Mouse (Mus musculus): Measurements from ENCODE around the gene Exosc7. TPM values are rescaled to one million over a fixed set of nuclear protein-coding genes. Genes with fewer than 3 reads are reported as not detected.
A peak's percentile ranks its signal among the peaks of the same experiment; 100 is the strongest.

Exosc7 gene
- polyA plus RNA-seq, 1 experiment from 2014 or later = 120 TPM

- Histone ChIP-seq H3K27ac (no peak within 1 kb of the TSS), H3K4me1 (no peaks in the 10 kb centered on the region), H3K9me3 (replicated peaks) (peaks cover 3% of the 10 kb centered on the region; the same call in 1 of the 2 replicates), H3K4me3 (no peak within 1 kb of the TSS), H3K36me3 (peaks cover 5% of the 10 kb centered on the region), H3K27me3 (ENCODE audit: low read depth, poor library complexity, severe bottlenecking) (no peaks in the 10 kb centered on the region)
- DNase-seq (ENCODE audit: low spot score) = no peak
- 89% methylated on average over 5 of the region's 5 CpGs for WGBS
These were observed 37.4 kb downstream of the Exosc7 start, which contains the start of gene Clec3b for GRCm38 (mm10) chr9:123150241-123151020. Gene Clec3b, plus strand, starts transcription at chr9:123150946.

GRCm38 (mm10) chr9:123151561-123151960, 38.5 kb downstream of the Exosc7 start:
- 67% methylated on average over 1 of the region's 1 CpGs for WGBS
- Histone ChIP-seq H3K4me1 (0 out of 2 replicates have a peak, but pooled peaks cover under 1% of the 10 kb centered on the region), H3K9me3 (replicated peaks) (no peaks in the 10 kb centered on the region), H3K4me3 (no peak overlapping the region), H3K27me3 (ENCODE audit: low read depth, poor library complexity, severe bottlenecking) (peaks cover 8% of the 10 kb centered on the region), H3K27ac (no peak overlapping the region), H3K36me3 (no peaks in the 10 kb centered on the region)
- no peak for DNase-seq (ENCODE audit: low spot score)

GRCm38 (mm10) chr9:123152026-123152425, 39.0 kb downstream of the Exosc7 start:
- H3K4me3 ChIP-seq = no peak overlapping the region
- DNase-seq (ENCODE audit: low spot score) = no peak
- 76% methylated on average over 3 of the region's 3 CpGs for WGBS
- H3K36me3 ChIP-seq = no peaks in the 10 kb centered on the region
- H3K27me3 ChIP-seq (ENCODE audit: low read depth, poor library complexity, severe bottlenecking) = peaks cover 11% of the 10 kb centered on the region
- no peaks in the 10 kb centered on the region for H3K9me3 ChIP-seq (replicated peaks)
- 0 out of 2 replicates have a peak, but pooled peaks cover 5% of the 10 kb centered on the region for H3K4me1 ChIP-seq
- H3K27ac ChIP-seq = no peak overlapping the region

GRCm38 (mm10) chr9:123153121-123153520, 40.1 kb downstream of the Exosc7 start:
- H3K4me3 ChIP-seq = no peak overlapping the region
- H3K9me3 ChIP-seq (replicated peaks) = no peaks in the 10 kb centered on the region
- H3K4me1 ChIP-seq = 0 out of 2 replicates have a peak, but pooled peaks cover 7% of the 10 kb centered on the region
- no peak overlapping the region for H3K27ac ChIP-seq
- DNase-seq (ENCODE audit: low spot score) = no peak
- no peaks in the 10 kb centered on the region for H3K36me3 ChIP-seq
- 90% methylated on average over 2 of the region's 2 CpGs for WGBS
- peaks cover 13% of the 10 kb centered on the region for H3K27me3 ChIP-seq (ENCODE audit: low read depth, poor library complexity, severe bottlenecking)

- Histone ChIP-seq H3K36me3 (no peaks in the 10 kb centered on the region), H3K4me1 (0 out of 2 replicates have a peak, but pooled peaks cover 11% of the 10 kb centered on the region), H3K27ac (peak overlapping the region; percentile 56), H3K27me3 (ENCODE audit: low read depth, poor library complexity, severe bottlenecking) (peaks cover 13% of the 10 kb centered on the region), H3K9me3 (replicated peaks) (no peaks in the 10 kb centered on the region), H3K4me3 (peak overlapping the region; percentile 38)
- DNase-seq (ENCODE audit: low spot score) = peak; percentile 56
- WGBS = 29% methylated on average over 30 of the region's 30 CpGs
These were observed 43.9 kb downstream of the Exosc7 start for GRCm38 (mm10) chr9:123156910-123157361.

- Histone ChIP-seq H3K36me3 (no peaks in the 10 kb centered on the region), H3K4me3 (no peak overlapping the region), H3K27ac (no peak overlapping the region), H3K27me3 (ENCODE audit: low read depth, poor library complexity, severe bottlenecking) (peaks cover 13% of the 10 kb centered on the region), H3K9me3 (replicated peaks) (no peaks in the 10 kb centered on the region), H3K4me1 (0 out of 2 replicates have a peak, but pooled peaks cover 11% of the 10 kb centered on the region)
- no peak for DNase-seq (ENCODE audit: low spot score)
These were observed 44.7 kb downstream of the Exosc7 start for GRCm38 (mm10) chr9:123157699-123158098.

GRCm38 (mm10) chr9:123158125-123158836, 45.3 kb downstream of the Exosc7 start:
- Histone ChIP-seq H3K9me3 (replicated peaks) (no peaks in the 10 kb centered on the region), H3K27me3 (ENCODE audit: low read depth, poor library complexity, severe bottlenecking) (peaks cover 13% of the 10 kb centered on the region), H3K4me1 (0 out of 2 replicates have a peak, but pooled peaks cover 11% of the 10 kb centered on the region), H3K4me3 (no peak overlapping the region), H3K27ac (no peak overlapping the region), H3K36me3 (no peaks in the 10 kb centered on the region)
- no peak for DNase-seq (ENCODE audit: low spot score)
- WGBS = 63% methylated on average over 8 of the region's 8 CpGs

- DNase-seq (ENCODE audit: low spot score) = peak; percentile 57
- WGBS = 65% methylated on average over 7 of the region's 7 CpGs
These were observed 46.3 kb downstream of the Exosc7 start for GRCm38 (mm10) chr9:123159330-123159729.

GRCm38 (mm10) chr9:123161792-123162191, 48.8 kb downstream of the Exosc7 start:
- WGBS = 83% methylated on average over 2 of the region's 2 CpGs
- no peak overlapping the region for H3K4me3 ChIP-seq
- 0 out of 2 replicates have a peak, but pooled peaks cover 11% of the 10 kb centered on the region for H3K4me1 ChIP-seq
- no peaks in the 10 kb centered on the region for H3K36me3 ChIP-seq
- peaks cover 3% of the 10 kb centered on the region for H3K27me3 ChIP-seq (ENCODE audit: low read depth, poor library complexity, severe bottlenecking)
- no peak for DNase-seq (ENCODE audit: low spot score)
- no peaks in the 10 kb centered on the region for H3K9me3 ChIP-seq (replicated peaks)
- H3K27ac ChIP-seq = no peak overlapping the region

More at GRCm38 (mm10) chr9:123159330-123159729, 46.3 kb downstream of the Exosc7 start:
- H3K4me1 ChIP-seq = 0 out of 2 replicates have a peak, but pooled peaks cover 11% of the 10 kb centered on the region
- no peak overlapping the region for H3K4me3 ChIP-seq
- no peaks in the 10 kb centered on the region for H3K9me3 ChIP-seq (replicated peaks)
- H3K36me3 ChIP-seq = no peaks in the 10 kb centered on the region
- no peak overlapping the region for H3K27ac ChIP-seq
- peaks cover 13% of the 10 kb centered on the region for H3K27me3 ChIP-seq (ENCODE audit: low read depth, poor library complexity, severe bottlenecking)

- Histone ChIP-seq H3K4me1 (0 out of 2 replicates have a peak, but pooled peaks cover 7% of the 10 kb centered on the region), H3K27me3 (ENCODE audit: low read depth, poor library complexity, severe bottlenecking) (no peaks in the 10 kb centered on the region), H3K9me3 (replicated peaks) (no peaks in the 10 kb centered on the region), H3K36me3 (no peaks in the 10 kb centered on the region), H3K27ac (no peak overlapping the region), H3K4me3 (no peak overlapping the region)
- WGBS = 88% methylated on average over 4 of the region's 4 CpGs
- DNase-seq (ENCODE audit: low spot score) = no peak
These were observed 50.1 kb downstream of the Exosc7 start for GRCm38 (mm10) chr9:123162985-123163694.

- H3K36me3 ChIP-seq = no peaks in the 10 kb centered on the region
- 0 out of 2 replicates have a peak, but pooled peaks cover 7% of the 10 kb centered on the region for H3K4me1 ChIP-seq
- no peaks in the 10 kb centered on the region for H3K27me3 ChIP-seq (ENCODE audit: low read depth, poor library complexity, severe bottlenecking)
- 90% methylated on average over 3 of the region's 3 CpGs for WGBS
- H3K9me3 ChIP-seq (replicated peaks) = no peaks in the 10 kb centered on the region
- no peak for DNase-seq (ENCODE audit: low spot score)
- H3K4me3 ChIP-seq = no peak overlapping the region
- H3K27ac ChIP-seq = no peak overlapping the region
These were observed 52.9 kb downstream of the Exosc7 start for GRCm38 (mm10) chr9:123165781-123166443.

- H3K27me3 ChIP-seq (ENCODE audit: low read depth, poor library complexity, severe bottlenecking) = no peaks in the 10 kb centered on the region
- no peaks in the 10 kb centered on the region for H3K36me3 ChIP-seq
- 93% methylated on average over 6 of the region's 6 CpGs for WGBS
- DNase-seq (ENCODE audit: low spot score) = no peak
- H3K9me3 ChIP-seq (replicated peaks) = no peaks in the 10 kb centered on the region
- H3K27ac ChIP-seq = no peak overlapping the region
- no peak overlapping the region for H3K4me3 ChIP-seq
- peaks cover 7% of the 10 kb centered on the region; the same call in 1 of the 2 replicates for H3K4me1 ChIP-seq
These were observed 60.7 kb downstream of the Exosc7 start for GRCm38 (mm10) chr9:123173760-123174159.

Data from limb, embryonic 10.5 days (tissue).